Mouse (Mus musculus): ENCODE measurements at regions not wholly inside any gene's neighbourhood (a gene's known extent, or its start where the extent isn't known, plus 50 kb on each side); places are given as distances from the start of the nearest gene placed in this dataset.

- no peak for DNase-seq
- intact Hi-C loops (cut with DNase I; ENCODE audit: low total_unique reads): no loop called here
Measured at GRCm38 (mm10) chr7:82921722-82922121, 54.6 kb downstream of the Mex3b start.

- no peak for DNase-seq
- intact Hi-C loops (cut with DNase I; ENCODE audit: low total_unique reads): no loop called here
Measured at GRCm38 (mm10) chr7:82923220-82924071, 56.3 kb downstream of the Mex3b start.

- intact Hi-C loops (cut with DNase I; ENCODE audit: low total_unique reads): no loop called here
- DNase-seq: no peak
Measured at GRCm38 (mm10) chr7:82924092-82924491, 57.0 kb downstream of the Mex3b start.

GRCm38 (mm10) chr7:82938311-82938710, 71.2 kb downstream of the Mex3b start:
- intact Hi-C loops (cut with DNase I; ENCODE audit: low total_unique reads): no loop called here
- no peak for DNase-seq

- intact Hi-C loops (cut with DNase I; ENCODE audit: low total_unique reads): no loop called here
- DNase-seq: no peak
Measured at GRCm38 (mm10) chr7:82939536-82939935, 72.4 kb downstream of the Mex3b start.

GRCm38 (mm10) chr7:82943376-82943775, 76.2 kb downstream of the Mex3b start:
- no peak for DNase-seq
- intact Hi-C loops (cut with DNase I; ENCODE audit: low total_unique reads): no loop called here

GRCm38 (mm10) chr7:82943797-82944196, 76.7 kb downstream of the Mex3b start:
- intact Hi-C loops (cut with DNase I; ENCODE audit: low total_unique reads): no loop called here
- DNase-seq: no peak

- DNase-seq: no peak
- intact Hi-C loops (cut with DNase I; ENCODE audit: low total_unique reads): no loop called here
Measured at GRCm38 (mm10) chr7:82949372-82949771, 82.2 kb downstream of the Mex3b start.

GRCm38 (mm10) chr7:82957208-82957977, 90.3 kb downstream of the Mex3b start:
- no peak for DNase-seq
- intact Hi-C loops (cut with DNase I; ENCODE audit: low total_unique reads): no loop called here

GRCm38 (mm10) chr7:82970599-82970998, 103.5 kb downstream of the Mex3b start:
- no peak for DNase-seq
- intact Hi-C loops (cut with DNase I; ENCODE audit: low total_unique reads): no loop called here

GRCm38 (mm10) chr7:82971244-82971643, 104.1 kb downstream of the Mex3b start:
- intact Hi-C loops (cut with DNase I; ENCODE audit: low total_unique reads): no loop called here

GRCm38 (mm10) chr7:82972214-82973006, 105.3 kb downstream of the Mex3b start:
- no peak for DNase-seq
- intact Hi-C loops (cut with DNase I; ENCODE audit: low total_unique reads): no loop called here

More at GRCm38 (mm10) chr7:82971244-82971643, 104.1 kb downstream of the Mex3b start:
- no peak for DNase-seq

- no peak for DNase-seq
- intact Hi-C loops (cut with DNase I; ENCODE audit: low total_unique reads): no loop called here
Measured at GRCm38 (mm10) chr7:82990708-82991107, 123.6 kb downstream of the Mex3b start.

GRCm38 (mm10) chr7:82993136-82993535, 126.0 kb downstream of the Mex3b start:
- intact Hi-C loops (cut with DNase I; ENCODE audit: low total_unique reads): no loop called here
- DNase-seq: no peak

- DNase-seq: no peak
- intact Hi-C loops (cut with DNase I; ENCODE audit: low total_unique reads): no loop called here
Measured at GRCm38 (mm10) chr7:82998848-82999247, 131.7 kb downstream of the Mex3b start.

- DNase-seq: no peak
- intact Hi-C loops (cut with DNase I; ENCODE audit: low total_unique reads): no loop called here
Measured at GRCm38 (mm10) chr7:83007540-83007939, 140.4 kb downstream of the Mex3b start.

GRCm38 (mm10) chr7:83012145-83012544, 145.0 kb downstream of the Mex3b start:
- DNase-seq: no peak
- intact Hi-C loops (cut with DNase I; ENCODE audit: low total_unique reads): no loop called here

GRCm38 (mm10) chr7:83014725-83015690, 147.9 kb downstream of the Mex3b start:
- DNase-seq: no peak
- intact Hi-C loops (cut with DNase I; ENCODE audit: low total_unique reads): loop anchor here (5.0 kb wide), 1 partner anchor 537 kb away; no protein-coding TSS in a partner anchor

- no peak for DNase-seq
- intact Hi-C loops (cut with DNase I; ENCODE audit: low total_unique reads): loop anchor here (5.0 kb wide), 1 partner anchor 537 kb away; no protein-coding TSS in a partner anchor
Measured at GRCm38 (mm10) chr7:83015756-83016155, 148.6 kb downstream of the Mex3b start.

Data from gastrocnemius, postnatal 14 days (tissue).